Mouse (Mus musculus): ENCODE measurements at regions not wholly inside any gene's neighbourhood (a gene's known extent, or its start where the extent isn't known, plus 50 kb on each side); places are given as distances from the start of the nearest gene placed in this dataset.

GRCm38 (mm10) chr15:5414401-5414800 is 170.4 kb upstream of the Ptger4 start:
- DNase-seq, result no peak

GRCm38 (mm10) chr15:5416031-5416430 is 172.0 kb upstream of the Ptger4 start:
- DNase-seq, result no peak

GRCm38 (mm10) chr15:5426641-5427040 is 182.7 kb upstream of the Ptger4 start:
- no peak for DNase-seq

- DNase-seq, result no peak
Observed at GRCm38 (mm10) chr15:5427319-5428048, 183.5 kb upstream of the Ptger4 start.

GRCm38 (mm10) chr15:5432018-5432417 is 188.0 kb upstream of the Ptger4 start:
- no peak for DNase-seq

- no peak for DNase-seq
Observed at GRCm38 (mm10) chr15:5437020-5437419, 193.0 kb upstream of the Ptger4 start.

GRCm38 (mm10) chr15:5446040-5446755 is 202.2 kb upstream of the Ptger4 start:
- no peak for DNase-seq

GRCm38 (mm10) chr15:5446756-5447314 is 202.8 kb upstream of the Ptger4 start:
- no peak for DNase-seq

- DNase-seq, result no peak
Observed at GRCm38 (mm10) chr15:5447707-5448496, 203.9 kb upstream of the Ptger4 start.

- DNase-seq, result no peak
Observed at GRCm38 (mm10) chr15:5459083-5459482, 215.1 kb upstream of the Ptger4 start.

GRCm38 (mm10) chr15:5459580-5459979 is 215.6 kb upstream of the Ptger4 start:
- no peak for DNase-seq

- no peak for DNase-seq
Observed at GRCm38 (mm10) chr15:5462651-5463050, 218.7 kb upstream of the Ptger4 start.

- DNase-seq, result no peak
Observed at GRCm38 (mm10) chr15:5464732-5465131, 220.7 kb upstream of the Ptger4 start.

GRCm38 (mm10) chr15:5468535-5469073 is 224.6 kb upstream of the Ptger4 start:
- DNase-seq, result no peak

GRCm38 (mm10) chr15:5475389-5475995 is 231.5 kb upstream of the Ptger4 start:
- DNase-seq, result no peak

GRCm38 (mm10) chr15:5493286-5493685 is 249.3 kb upstream of the Ptger4 start:
- no peak for DNase-seq

GRCm38 (mm10) chr15:5495187-5495849 is 251.3 kb upstream of the Ptger4 start:
- DNase-seq, result no peak

GRCm38 (mm10) chr15:5495954-5496353 is 252.0 kb upstream of the Ptger4 start:
- no peak for DNase-seq

GRCm38 (mm10) chr15:5504502-5504901 is 260.5 kb upstream of the Ptger4 start:
- no peak for DNase-seq

- DNase-seq, result no peak
Observed at GRCm38 (mm10) chr15:5506848-5507544, 263.0 kb upstream of the Ptger4 start.

- DNase-seq, result no peak
Observed at GRCm38 (mm10) chr15:5507545-5507913, 263.5 kb upstream of the Ptger4 start.

Data from kidney, postnatal 25 days (tissue).